Mouse (Mus musculus) stomach, postnatal 0 days (tissue): ENCODE measurements around the gene Tmem230.

Experiments
- CTCF ChIP-seq: IDR thresholded peaks from 2 replicates; pipeline ENCODE4 v1.5.1; 2016; ENCODE audit warnings: antibody characterized with exemption, low read depth, mild to moderate bottlenecking, moderate library complexity
- EP300 ChIP-seq: optimal IDR thresholded peaks from 2 replicates; pipeline ENCODE3; 2016; ENCODE audit warnings: antibody characterized with exemption

- no peak for TF ChIP-seq CTCF
- TF ChIP-seq EP300 = no peak
Measured at GRCm38 (mm10) chr2:132286376-132287076, 38.9 kb upstream of the Tmem230 start.
